Mouse (Mus musculus) layer of hippocampus, postnatal 10 days (tissue): ENCODE data around the gene 4930548H24Rik. TPM values are rescaled to one million over a fixed set of nuclear protein-coding genes. Genes with fewer than 3 reads are reported as not detected.

ENCODE experiments used
- DNase-seq, 2 experiments: peaks; one replicate each; pipeline ENCODE4 v3.0.0; 2021; ENCODE audit warnings: low spot score in 2 of 2
- total RNA-seq, 2 experiments: library from RNA; stranded (reverse); gene quantifications; 2 replicates each; pipeline ENCODE4 v1.2.3; 2021

The 4930548H24Rik gene
- total RNA-seq, 2 experiments from 2014 or later = 0.16 to 0.37 TPM

DNA sequence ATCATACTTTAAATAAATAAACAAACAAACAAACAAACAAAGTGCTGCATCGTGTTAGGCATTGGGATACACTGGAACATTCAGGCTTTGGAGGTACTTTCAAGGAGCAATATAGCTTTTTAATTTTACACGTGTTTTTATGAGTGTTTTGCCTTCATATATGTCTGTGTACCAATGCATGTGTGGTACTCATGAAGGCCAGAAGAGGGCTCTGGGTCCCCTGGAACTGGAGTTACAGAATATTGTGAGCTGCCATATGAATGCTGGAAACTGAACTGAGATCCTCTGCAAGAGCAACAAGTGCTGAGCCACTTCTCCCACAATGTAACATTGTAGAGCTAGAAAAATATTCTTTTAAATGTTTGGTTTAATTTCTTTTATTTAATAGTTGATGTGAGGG is 49.7 kb downstream of the 4930548H24Rik start:
- DNase-seq = no peak

Other genes starting within 250 kb of the 4930548H24Rik start
- 10 to 100 TPM; 76.3 to 76.6 TPM for gene Nrbp1, start 244.9 kb upstream of the 4930548H24Rik start, total RNA-seq
- not detected for gene Gm9970, start 244.5 kb upstream of the 4930548H24Rik start, total RNA-seq
- 1 to 10 TPM; 2.3 to 2.9 TPM for gene Krtcap3, start 234.0 kb upstream of the 4930548H24Rik start, total RNA-seq
- gene Ift172, start 194.6 kb upstream of the 4930548H24Rik start, total RNA-seq = 10 to 100 TPM; 68.7 to 70.3 TPM
- 100 to 1,000 TPM; 164 to 185 TPM for gene Fndc4, start 189.7 kb upstream of the 4930548H24Rik start, total RNA-seq
- gene Gckr, start 188.3 kb upstream of the 4930548H24Rik start, total RNA-seq = under 1 TPM; 0.09 to 0.25 TPM
- gene Zfp512, start 33.3 kb upstream of the 4930548H24Rik start, total RNA-seq = 10 to 100 TPM; 51.5 to 55.8 TPM
- 10 to 100 TPM; 34.9 to 37.5 TPM for gene Gpn1, start 9.0 kb downstream of the 4930548H24Rik start, total RNA-seq
- gene Slc4a1ap, start 41.3 kb downstream of the 4930548H24Rik start, total RNA-seq = 10 to 100 TPM; 52.5 to 52.9 TPM
- 10 to 100 TPM; 16.5 to 16.6 TPM for gene Supt7l, start 42.1 kb downstream of the 4930548H24Rik start, total RNA-seq
- gene Mrpl33, start 111.2 kb downstream of the 4930548H24Rik start, total RNA-seq = 100 to 1,000 TPM; 135 to 151 TPM
- 1 to 10 TPM; 2.7 TPM for gene Rbks, start 211.9 kb downstream of the 4930548H24Rik start, total RNA-seq
- 10 to 100 TPM; 39.5 to 41.2 TPM for gene Babam2, start 211.9 kb downstream of the 4930548H24Rik start, total RNA-seq